Mouse (Mus musculus): ENCODE results near the gene Rfx1.
A peak's percentile ranks its signal among the peaks of the same experiment; 100 is the strongest.

Rfx1 gene

GRCm38 (mm10) chr8:84066291-84066930, at the start of gene Rfx1:
Gene Rfx1, plus strand, starts transcription at chr8:84066834.
- DNase-seq (ENCODE audit: extremely low spot score), result peak; percentile 97

GRCm38 (mm10) chr8:84019738-84020137, 46.9 kb upstream of the Rfx1 start:
- no peak for DNase-seq (ENCODE audit: extremely low spot score)

- no peak for DNase-seq (ENCODE audit: extremely low spot score)
Observed at GRCm38 (mm10) chr8:84021096-84021495, 45.5 kb upstream of the Rfx1 start, which contains the start of gene Palm3. Gene Palm3, plus strand, starts transcription at chr8:84021471.

- no peak for DNase-seq (ENCODE audit: extremely low spot score)
Observed at GRCm38 (mm10) chr8:84021569-84021968, 45.1 kb upstream of the Rfx1 start.

- no peak for DNase-seq (ENCODE audit: extremely low spot score)
Observed at GRCm38 (mm10) chr8:84023085-84023484, 43.5 kb upstream of the Rfx1 start.

- no peak for DNase-seq (ENCODE audit: extremely low spot score)
Observed at GRCm38 (mm10) chr8:84023631-84024030, 43.0 kb upstream of the Rfx1 start.

- DNase-seq (ENCODE audit: extremely low spot score), result no peak
Observed at GRCm38 (mm10) chr8:84024171-84024570, 42.5 kb upstream of the Rfx1 start.

GRCm38 (mm10) chr8:84025863-84026262, 40.8 kb upstream of the Rfx1 start:
- DNase-seq (ENCODE audit: extremely low spot score), result no peak

- no peak for DNase-seq (ENCODE audit: extremely low spot score)
Observed at GRCm38 (mm10) chr8:84027449-84027848, 39.2 kb upstream of the Rfx1 start.

- no peak for DNase-seq (ENCODE audit: extremely low spot score)
Observed at GRCm38 (mm10) chr8:84029272-84029671, 37.4 kb upstream of the Rfx1 start.

- DNase-seq (ENCODE audit: extremely low spot score), result no peak
Observed at GRCm38 (mm10) chr8:84032777-84033176, 33.9 kb upstream of the Rfx1 start.

- no peak for DNase-seq (ENCODE audit: extremely low spot score)
Observed at GRCm38 (mm10) chr8:84038015-84038414, 28.6 kb upstream of the Rfx1 start.

GRCm38 (mm10) chr8:84039050-84039449, 27.6 kb upstream of the Rfx1 start:
- DNase-seq (ENCODE audit: extremely low spot score), result peak; percentile 81

GRCm38 (mm10) chr8:84042066-84042947, 24.3 kb upstream of the Rfx1 start, which contains the start of gene Il27ra:
Gene Il27ra, minus strand, starts transcription at chr8:84042589.
- peak; percentile 72 for DNase-seq (ENCODE audit: extremely low spot score)

GRCm38 (mm10) chr8:84042948-84043342, 23.7 kb upstream of the Rfx1 start:
- no peak for DNase-seq (ENCODE audit: extremely low spot score)

- DNase-seq (ENCODE audit: extremely low spot score), result no peak
Observed at GRCm38 (mm10) chr8:84044103-84044502, 22.5 kb upstream of the Rfx1 start.

- no peak for DNase-seq (ENCODE audit: extremely low spot score)
Observed at GRCm38 (mm10) chr8:84044900-84045299, 21.7 kb upstream of the Rfx1 start, which contains the start of gene Rln3. Gene Rln3, minus strand, starts transcription at chr8:84045000.

- no peak for DNase-seq (ENCODE audit: extremely low spot score)
Observed at GRCm38 (mm10) chr8:84046505-84046904, 20.1 kb upstream of the Rfx1 start.

- no peak for DNase-seq (ENCODE audit: extremely low spot score)
Observed at GRCm38 (mm10) chr8:84048171-84048570, 18.5 kb upstream of the Rfx1 start.

GRCm38 (mm10) chr8:84052746-84053145, 13.9 kb upstream of the Rfx1 start:
- no peak for DNase-seq (ENCODE audit: extremely low spot score)

- no peak for DNase-seq (ENCODE audit: extremely low spot score)
Observed at GRCm38 (mm10) chr8:84053229-84053628, 13.4 kb upstream of the Rfx1 start.

- no peak for DNase-seq (ENCODE audit: extremely low spot score)
Observed at GRCm38 (mm10) chr8:84057827-84058226, 8.8 kb upstream of the Rfx1 start.

- no peak for DNase-seq (ENCODE audit: extremely low spot score)
Observed at GRCm38 (mm10) chr8:84059226-84059625, 7.4 kb upstream of the Rfx1 start.

All from embryo, embryonic 9.5 days (tissue).